Mouse (Mus musculus) ovary, postnatal 36 days (tissue): ENCODE data around the gene Kat6b.
"Not testable (repeated sequence)": the region's sequence is repeated elsewhere in the genome, so short reads cannot be mapped to it uniquely, and the experiment has no call there.

Source experiments
- DNase-seq: peaks from one replicate; pipeline ENCODE4 v3.0.0; 2022; ENCODE audit warnings: low spot score, mixed read lengths

Gene Kat6b

DNA sequence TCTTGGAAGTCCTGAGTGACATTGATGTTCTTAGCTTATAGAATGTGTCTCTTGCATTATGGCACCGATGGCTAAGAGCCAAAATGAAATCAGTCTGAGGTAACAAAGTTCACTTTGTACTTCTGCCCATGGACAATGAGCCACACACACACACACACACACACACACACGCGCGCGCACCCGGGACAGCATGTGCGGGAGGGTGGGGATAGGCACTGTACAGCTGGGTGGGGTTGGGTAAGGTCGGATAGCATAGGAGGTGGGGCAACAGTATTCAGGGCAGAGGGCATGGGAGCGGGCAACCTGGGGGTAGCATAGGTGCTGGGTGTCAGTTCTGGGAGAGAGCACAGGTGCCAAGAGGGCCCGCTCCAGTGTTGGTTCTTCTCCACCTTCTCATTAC, 3.5 kb downstream of the Kat6b start:
- no peak for DNase-seq

DNA sequence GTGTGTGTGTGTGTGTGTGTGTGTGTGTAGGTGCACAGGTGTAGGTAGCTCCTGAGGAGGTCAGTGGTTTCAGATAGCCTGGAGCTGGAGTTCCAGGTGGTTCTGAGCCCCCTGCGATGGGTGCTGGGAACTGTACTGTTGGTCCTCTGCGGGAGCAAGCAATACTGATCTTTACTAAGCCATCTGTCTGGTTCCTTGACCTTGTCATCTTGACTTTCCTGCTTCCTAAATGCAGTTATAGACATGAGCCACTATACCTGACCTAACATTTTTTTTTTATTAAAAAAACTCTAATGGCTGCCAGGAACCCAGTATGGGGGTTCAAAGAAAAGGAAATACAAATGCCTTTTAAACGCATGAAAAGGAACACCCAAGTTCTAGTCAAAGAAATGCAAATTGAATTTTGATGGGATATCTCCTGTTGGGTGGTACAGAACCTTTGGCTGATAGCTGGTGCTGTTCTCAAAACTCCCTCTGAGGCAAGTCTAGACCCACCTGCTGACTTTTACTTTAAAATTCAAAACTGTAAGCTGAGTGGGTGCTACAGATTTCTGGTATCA, 4.8 kb downstream of the Kat6b start:
- no peak for DNase-seq

DNA sequence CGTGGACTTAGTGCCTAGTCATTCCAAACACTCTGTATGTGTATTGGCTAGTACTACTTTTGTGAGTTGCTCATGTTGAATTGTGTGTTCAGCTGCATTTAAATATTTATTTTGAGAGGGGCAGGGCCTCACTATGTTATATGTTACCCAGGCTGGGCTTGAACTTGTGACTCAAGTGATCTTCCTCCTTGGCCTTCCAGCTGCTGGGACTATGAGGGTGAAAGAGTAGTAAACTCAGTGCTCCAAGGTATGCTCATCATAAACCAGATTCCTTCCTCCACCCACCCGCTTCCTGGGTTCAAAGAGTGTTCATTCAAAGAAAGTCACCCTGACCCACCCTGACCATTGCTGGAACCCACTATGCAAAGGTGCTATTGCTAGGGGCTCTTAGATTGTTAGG, 5.9 kb downstream of the Kat6b start:
- not testable (repeated sequence) for DNase-seq

DNA sequence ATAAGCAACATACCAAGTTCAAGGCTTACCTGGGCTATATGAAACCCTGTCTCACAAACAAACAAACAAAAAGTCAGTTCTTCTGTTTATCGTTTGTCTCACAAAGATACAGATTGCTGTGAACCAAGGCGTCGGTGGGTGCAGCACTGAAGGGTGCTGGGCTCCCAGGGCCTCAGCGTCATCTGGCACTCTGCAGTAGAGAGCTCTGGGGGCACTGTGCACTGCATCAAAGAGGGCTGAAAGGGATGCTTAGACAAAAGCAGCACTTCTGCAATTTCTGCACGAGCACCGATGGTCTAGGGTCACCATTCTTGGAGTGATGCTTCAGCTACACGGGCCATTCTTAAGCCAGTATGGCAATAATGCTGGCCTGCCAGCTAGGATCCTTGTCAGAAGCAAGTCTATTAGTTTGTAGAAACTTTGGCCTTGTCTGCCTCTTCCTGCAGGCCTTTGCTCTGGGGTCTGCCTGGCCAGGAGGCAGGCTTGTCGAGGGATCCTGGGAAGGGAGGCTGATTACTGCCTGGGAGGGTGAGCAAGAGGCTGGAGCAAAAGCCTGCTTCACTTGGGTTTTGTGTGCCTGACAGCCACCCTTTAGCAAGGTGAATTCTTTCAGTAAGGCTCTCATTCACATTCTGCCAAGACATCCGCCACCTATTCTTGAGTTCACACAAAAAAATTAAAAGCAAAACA, 7.3 kb downstream of the Kat6b start:
- DNase-seq = not testable (repeated sequence)

DNA sequence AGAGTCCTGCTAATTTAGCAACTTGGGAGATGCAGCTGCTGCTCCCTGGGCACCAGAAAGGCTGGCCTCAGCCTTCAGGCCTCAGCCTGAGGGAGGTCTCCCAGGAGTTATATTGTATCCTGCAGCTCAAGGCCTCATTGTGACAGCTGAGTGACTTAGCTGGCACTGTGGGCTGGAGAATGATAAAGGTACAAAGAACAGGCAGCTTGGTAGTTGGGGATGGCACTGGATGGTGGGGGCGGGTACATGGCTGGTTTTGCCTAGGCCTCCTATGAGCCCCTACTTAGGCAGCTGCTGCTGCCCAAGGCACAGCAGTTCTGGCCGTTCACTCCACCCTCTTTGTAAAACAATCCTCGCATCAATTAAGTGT, 7.9 kb downstream of the Kat6b start:
- no peak for DNase-seq

DNA sequence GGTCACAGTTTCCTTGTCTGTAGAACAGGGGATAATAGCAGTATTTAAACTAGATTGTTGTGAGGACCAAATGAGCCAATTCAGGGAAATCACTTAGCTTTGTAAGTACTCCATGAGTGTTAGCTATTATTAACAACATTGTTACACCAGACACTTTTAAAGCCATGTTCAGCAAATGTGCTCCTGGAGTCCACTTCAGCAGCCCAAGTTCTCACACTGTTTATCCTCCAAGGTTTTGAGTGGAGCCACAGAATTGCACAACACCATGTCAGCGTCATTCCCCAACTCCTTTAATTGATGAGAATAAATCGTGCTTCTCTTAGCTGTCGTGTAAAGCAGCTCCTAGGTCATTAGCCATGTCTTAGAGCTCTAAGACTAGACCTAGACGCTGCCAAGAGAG, 8.9 kb downstream of the Kat6b start:
- DNase-seq = no peak

DNA sequence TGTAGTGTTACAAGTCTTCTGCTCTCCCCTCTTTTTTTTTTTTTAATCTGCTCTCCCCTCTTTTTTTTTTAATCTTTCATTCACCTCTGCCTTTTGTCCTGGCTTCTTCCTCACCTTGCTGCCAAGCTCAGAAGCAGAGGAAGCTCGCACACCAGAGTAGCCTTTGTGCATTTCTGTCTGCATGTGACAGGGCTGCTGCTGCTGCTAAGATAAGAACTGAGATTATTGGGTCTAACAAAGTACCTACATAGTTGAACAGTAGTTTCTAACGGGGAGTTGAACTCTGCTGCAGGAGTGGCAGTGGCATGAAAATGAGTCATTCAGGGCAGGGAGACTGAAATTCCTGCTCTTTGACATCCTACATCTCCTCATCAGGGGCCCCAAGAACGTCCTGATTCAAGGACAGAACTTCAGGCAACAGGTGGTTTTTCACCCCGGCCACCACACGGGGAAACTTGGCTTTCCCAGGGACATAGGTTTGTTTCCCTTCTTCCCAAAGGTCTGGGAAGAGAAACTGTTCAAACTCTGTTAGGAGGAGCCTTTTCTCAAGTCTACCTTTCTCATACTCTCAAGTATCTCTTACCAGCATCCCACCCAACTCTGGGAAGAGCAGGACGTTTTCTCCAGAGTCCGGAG, 17.2 kb downstream of the Kat6b start:
- DNase-seq = no peak

DNA sequence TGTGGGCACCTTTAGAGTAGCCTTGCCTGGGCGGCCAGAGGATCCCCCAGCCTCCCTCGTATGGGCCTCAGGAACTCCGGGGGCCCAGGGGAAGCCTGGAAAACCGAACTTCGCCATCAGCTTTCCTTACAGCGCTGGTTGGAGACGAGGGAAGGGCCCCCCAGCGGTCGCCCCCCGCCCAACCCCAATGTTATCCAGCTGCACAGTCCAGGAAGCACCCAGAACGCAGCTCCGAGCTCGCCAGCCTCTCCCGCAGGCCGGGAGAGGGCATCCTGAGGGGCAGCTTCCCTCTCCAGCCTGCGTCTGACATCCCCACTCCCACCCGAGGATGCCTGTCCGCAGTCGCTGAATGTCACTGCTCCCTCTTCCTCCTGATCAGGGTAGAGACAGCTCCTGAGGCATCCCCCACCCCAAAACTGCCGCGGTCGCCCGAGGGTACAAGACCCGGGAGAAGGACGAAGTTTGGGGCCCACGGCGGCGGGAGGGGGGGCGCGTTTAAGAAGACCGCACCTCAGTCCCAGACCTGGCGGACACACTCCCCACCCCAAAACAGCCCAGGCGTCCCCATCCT, 17.9 kb downstream of the Kat6b start:
- DNase-seq = peak; percentile 59

DNA sequence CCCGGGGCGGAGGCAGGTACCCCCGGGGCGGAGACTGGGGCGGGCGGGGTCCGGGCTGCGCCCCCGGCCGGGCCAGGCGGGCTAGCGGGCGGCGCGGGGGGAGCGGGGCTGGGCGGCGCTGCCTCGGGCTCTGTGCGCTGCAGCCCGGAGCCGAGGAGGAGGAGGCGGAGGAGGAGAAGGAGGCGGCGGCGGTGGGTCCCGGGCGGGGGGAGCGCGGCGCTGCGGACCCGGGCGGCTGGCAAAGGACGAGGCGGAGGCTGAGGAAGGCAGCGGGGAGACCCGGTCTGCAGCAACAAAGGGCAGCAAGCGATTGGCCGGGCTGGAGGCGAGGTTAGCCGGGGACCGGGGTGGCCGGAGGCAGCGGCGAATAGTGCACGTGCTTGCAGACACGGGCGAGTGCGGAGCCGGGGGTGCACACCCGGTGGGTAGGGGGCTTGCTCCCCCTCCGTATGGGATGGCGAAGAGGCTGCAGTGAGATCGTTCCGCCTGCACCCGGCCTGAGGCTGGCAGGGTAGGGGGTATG, 18.5 kb downstream of the Kat6b start:
- peak; percentile 78 for DNase-seq

DNA sequence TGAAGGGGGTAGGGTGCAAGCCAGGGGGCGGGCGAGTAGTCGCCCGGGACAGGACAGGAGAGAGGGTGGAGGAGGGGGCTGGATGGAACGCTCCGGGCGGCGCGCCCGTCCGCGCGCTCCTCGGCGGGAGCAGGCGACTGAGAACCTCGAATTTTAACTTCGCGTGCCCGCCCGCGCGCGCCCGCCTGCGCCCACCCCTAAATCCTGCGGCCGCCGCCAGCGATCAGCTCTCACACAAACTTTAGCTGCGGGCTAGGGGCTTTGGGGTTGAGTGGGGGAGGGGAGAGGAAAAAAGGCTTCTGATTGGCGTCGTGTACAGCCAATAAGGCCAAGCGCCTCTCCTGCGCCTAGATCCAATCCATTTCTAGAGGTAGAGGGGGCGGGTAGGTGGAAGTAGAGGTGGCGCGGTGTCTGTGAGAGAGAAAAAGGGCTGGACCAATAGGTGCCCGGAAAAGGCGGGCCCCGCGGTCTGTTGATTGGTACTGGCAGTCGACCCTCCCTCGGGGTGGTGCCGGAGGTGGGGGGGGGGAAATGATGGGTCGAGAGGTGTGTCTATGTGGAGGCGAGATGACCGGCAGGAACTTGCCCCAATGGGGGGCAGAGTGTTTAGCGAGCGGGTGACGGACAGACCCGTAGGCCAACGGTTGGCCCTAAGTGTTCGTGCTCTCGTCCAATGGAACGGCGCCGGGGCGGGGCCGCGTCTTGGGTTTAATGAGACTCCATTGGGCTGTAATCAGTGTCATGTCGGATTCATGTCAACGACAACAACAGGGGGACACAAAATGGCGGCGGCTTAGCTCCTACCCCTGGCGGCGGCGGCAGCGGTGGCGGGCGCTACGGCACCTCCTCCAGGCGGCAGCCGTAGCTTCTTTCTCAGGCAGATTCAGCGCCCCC, 19.2 kb downstream of the Kat6b start:
- peak; percentile 99 for DNase-seq

DNA sequence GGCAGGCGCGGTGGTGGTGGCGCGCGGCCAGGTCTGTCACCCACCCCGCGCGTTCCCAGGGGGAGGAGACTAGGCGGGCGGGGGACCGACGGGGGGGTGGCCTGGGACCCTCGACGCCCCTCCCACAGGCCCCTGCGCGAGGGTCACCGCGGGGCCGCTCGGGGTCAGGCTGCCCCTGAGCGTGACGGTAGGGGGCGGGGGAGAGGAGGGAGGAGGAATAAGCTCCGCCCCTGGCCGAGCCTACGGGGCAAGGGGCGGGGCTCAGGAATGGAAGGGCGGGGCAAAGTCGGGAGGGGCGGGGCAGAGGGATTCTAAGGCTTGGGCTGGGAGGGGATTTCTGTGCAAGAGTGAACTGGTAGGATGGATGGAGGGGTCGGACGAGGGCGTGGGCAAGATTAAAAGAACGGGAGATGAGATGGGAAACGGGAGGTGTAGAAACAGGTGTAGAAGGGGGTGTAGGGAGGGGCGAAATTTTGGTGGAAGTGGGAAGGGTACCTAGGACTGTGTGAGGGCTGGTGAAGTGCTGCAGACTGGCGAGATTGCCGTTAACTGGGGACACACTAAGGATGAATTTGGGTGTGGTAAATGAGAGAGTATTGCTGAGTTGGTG, 19.9 kb downstream of the Kat6b start:
- peak; percentile 90 for DNase-seq

DNA sequence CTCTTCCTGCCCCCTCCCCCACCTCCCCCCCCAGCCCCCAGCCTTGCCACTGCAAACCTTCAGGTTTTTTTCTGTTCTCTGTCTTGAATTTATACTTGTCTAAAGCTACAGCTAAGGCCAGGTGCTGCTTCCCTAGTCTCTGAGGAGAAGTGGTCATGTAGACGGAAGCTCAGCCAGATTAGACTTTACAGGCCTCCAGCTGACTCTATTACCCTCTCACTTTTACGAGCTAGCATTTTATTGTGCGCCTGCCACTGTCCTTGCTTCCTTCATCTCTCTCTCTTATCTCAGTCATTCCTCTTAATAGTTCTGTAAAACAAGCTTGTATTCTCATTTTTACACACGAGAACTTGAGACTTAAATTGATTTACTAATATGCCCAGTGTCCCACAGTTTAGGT, 23.8 kb downstream of the Kat6b start:
- no peak for DNase-seq

DNA sequence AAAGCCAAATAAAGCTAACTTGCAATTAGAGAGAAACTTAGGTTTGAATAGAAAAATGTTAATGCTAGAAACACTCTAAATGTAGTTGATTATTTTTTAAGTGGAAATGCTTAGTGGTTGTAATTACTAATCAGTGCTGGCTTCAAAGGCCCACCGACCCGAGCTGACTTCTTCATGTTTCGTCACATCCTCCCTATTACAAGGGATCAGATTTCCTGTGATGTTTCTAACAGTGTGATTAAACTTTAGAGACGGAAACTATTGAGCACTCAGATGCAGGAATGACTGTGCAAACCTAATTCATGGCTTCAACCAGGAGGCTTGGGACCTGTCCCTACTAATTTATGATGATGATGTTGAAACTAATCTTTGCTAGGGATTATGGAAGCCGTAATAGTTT, 25.8 kb downstream of the Kat6b start:
- no peak for DNase-seq

DNA sequence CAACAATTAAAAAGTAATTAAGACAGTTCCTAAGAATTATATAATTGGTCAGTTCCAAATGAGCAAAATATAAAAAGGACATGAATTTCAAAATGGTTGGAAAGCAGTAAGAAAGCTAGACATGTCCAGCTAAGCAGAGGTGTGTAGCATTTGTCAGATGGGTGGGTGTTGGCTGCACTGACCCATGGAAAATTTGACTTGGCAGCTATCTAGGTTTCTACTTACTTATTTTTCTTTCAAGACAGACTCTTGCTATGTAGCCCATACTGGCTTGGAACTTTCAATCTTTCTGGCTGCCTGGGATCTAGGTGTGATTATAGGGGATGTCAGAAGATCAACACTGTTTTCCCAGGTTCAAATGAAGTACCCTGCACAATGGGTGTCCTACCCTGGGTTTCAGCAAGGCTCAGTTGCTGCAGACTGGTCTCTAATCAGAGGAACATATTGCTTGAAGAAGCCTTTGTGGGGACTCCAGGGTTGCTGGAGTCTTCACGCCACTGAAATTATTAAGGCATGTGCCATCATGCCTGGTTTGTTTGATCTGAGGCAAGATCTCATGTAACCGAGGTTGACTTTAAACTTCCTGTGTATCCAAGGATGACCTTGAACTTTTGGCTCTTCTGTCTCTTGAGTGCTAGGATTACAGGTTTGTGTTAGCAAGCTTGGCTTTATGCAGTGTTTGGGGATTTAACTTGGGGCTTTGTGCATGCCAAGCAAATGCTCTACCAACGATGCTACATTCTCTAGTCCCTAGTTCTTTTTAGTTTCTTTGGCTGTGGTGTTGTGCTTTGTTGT, 28.1 kb downstream of the Kat6b start:
- DNase-seq = no peak

DNA sequence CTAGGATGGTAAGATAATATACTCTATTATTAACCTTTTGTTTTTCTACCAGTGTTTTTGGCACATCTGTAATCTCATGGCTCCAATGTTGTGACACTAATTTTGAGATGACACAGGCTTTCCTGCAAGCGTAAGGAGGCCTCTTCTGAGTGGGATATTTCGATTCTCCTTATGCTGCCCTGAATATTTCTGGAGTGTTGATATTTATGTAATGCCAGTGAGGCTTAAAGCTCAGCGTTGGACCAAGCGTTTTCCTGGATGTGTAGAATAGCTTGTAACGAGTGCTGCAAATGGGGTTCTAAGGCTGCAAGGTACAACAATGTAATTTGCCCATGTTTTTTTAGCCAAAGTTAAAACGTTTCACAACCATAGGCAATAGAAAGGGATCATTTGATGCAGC, 30.2 kb downstream of the Kat6b start:
- DNase-seq = no peak

DNA sequence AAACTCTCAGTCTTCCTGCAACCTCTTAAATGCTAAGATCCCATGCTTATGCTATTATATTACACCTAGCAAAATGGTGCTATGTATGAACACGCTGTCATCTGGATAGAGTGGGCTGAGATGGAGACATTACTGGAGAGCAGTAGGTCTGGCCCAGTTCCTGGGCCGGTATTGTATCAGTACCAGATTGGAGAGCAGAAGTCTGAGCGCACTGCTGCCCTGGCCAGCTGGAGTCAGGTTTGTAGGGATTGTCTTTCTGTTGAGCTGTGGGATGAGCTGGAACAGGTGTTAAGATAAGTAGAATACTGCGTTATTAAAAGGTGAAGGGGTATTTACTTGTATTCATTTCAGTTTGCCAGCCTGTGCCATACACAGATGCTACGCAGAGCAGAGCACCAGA, 34.3 kb downstream of the Kat6b start:
- DNase-seq = no peak

DNA sequence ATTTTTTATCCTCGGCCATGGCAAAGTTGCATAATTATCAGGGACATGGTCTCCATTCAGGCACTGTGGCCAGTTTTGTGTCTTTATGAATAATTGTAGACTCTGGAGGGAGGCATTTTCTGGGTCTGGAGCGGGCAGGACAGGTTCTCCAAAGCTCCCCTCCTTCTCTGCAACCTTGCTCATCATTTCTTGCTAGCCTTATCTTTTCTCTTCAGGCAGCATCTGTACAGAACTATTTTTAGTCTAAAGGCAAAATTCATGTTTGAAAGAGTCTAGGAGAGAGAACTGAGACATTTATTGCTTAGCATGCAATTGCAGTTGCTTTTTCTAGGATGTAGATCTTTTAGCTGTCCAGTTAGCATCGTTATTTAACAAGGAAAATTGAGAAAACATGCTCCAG, 38.1 kb downstream of the Kat6b start:
- no peak for DNase-seq

DNA sequence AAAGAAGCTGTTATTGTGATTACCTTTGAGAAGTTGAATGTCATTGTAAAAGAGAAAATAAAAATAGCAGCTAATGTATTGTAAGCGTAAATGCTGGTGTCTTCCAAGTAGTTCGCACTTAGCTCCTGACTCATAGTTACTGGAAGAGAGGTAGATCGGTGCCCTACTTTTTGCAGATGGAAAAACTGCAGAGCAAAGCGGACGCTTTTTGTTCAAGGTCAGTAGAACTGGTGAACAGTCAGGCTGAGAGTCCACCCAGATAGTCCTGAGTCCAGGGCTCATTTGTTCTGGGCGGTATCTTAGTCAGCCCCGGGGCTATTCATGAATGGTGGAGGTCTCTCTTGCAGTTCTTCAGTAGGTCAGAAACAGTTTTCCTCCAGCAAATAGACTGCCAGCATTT, 39.3 kb downstream of the Kat6b start:
- DNase-seq = no peak

DNA sequence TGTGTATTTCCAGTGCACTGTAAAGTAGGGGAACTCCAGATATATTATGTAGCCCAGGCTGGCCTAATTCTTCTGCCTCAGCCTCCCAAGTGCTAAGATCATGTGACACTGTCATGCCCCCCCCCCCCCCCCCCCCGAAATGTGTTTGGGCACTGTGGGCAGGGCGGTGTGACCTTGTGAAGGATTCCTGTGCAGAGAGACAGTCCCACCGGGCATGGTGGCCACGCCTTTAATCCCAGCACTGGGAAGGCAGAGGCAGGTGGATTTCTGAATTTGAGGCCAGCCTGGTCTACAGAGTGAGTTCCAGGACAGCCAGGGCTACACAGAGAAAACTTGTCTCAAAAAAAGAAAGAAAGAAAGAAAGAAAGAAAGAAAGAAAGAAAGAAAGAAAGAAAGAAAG, 40.3 kb downstream of the Kat6b start:
- not testable (repeated sequence) for DNase-seq

DNA sequence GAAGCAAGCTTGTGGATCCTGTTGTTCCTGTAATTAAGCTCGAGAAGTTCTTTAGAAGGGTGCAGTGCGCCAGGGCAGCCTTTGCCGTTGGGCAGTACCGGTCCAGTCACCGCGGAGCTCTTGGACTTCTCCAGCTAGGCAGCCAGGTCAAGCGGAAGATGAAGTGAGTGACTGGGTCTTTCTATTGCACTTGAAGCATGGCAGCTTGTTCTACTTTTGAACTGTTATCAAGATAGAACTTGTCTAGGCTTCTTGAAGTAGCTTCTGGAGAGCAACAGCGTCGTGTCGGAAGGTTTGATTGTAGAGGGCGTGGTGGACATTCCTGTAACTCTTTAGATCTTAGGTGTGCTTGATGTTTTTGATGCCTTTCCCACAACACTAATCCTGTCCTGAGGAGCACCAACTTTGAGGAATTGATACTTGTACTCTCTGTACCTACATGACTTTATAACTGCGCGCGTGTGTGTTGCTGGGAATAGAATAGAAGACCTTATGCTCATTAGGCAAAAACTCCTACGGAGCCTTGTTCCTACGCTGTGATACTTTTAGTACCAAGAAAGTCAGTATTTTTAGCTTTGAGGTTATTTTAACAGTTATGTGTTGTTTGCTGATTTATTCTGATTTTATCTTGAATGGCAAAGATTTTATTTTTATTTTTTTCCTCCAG, 41.2 kb downstream of the Kat6b start:
- no peak for DNase-seq
